Mouse (Mus musculus) kidney, postnatal 14 days (tissue): ENCODE measurements around the gene Tpm1.

Experiments used
- DNase-seq: peaks from one replicate; pipeline ENCODE4 v3.0.0; 2022; ENCODE audit warnings: mixed read lengths

Tpm1 gene

GRCm38 (mm10) chr9:67045966-67046602, 3.1 kb downstream of the Tpm1 start:
- DNase-seq = no peak

- no peak for DNase-seq
These were observed 3.9 kb downstream of the Tpm1 start for GRCm38 (mm10) chr9:67045306-67045675.

GRCm38 (mm10) chr9:67044551-67045305, 4.5 kb downstream of the Tpm1 start:
- peak; percentile 86 for DNase-seq

- peak; percentile 100 for DNase-seq
These were observed 5.7 kb downstream of the Tpm1 start for GRCm38 (mm10) chr9:67043231-67044199.

GRCm38 (mm10) chr9:67042813-67043207, 6.4 kb downstream of the Tpm1 start:
- no peak for DNase-seq

GRCm38 (mm10) chr9:67041840-67042812, 7.1 kb downstream of the Tpm1 start:
- no peak for DNase-seq

- peak; percentile 26 for DNase-seq
These were observed 8.0 kb downstream of the Tpm1 start for GRCm38 (mm10) chr9:67040963-67041839.

- no peak for DNase-seq
These were observed 9.3 kb downstream of the Tpm1 start for GRCm38 (mm10) chr9:67039867-67040266.

GRCm38 (mm10) chr9:67038686-67039085, 10.5 kb downstream of the Tpm1 start:
- DNase-seq = no peak

- DNase-seq = no peak
These were observed 11.5 kb downstream of the Tpm1 start for GRCm38 (mm10) chr9:67037666-67038065.

- peak; percentile 34 for DNase-seq
These were observed 12.6 kb downstream of the Tpm1 start for GRCm38 (mm10) chr9:67036527-67037118.

- DNase-seq = peak; percentile 22
These were observed 13.2 kb downstream of the Tpm1 start for GRCm38 (mm10) chr9:67035957-67036451.

GRCm38 (mm10) chr9:67034677-67035076, 14.5 kb downstream of the Tpm1 start:
- no peak for DNase-seq

- no peak for DNase-seq
These were observed 16.2 kb downstream of the Tpm1 start for GRCm38 (mm10) chr9:67033016-67033415.

GRCm38 (mm10) chr9:67032611-67033010, 16.6 kb downstream of the Tpm1 start:
- DNase-seq = no peak

- no peak for DNase-seq
These were observed 19.7 kb downstream of the Tpm1 start for GRCm38 (mm10) chr9:67029518-67029917.

GRCm38 (mm10) chr9:67028929-67029328, 20.3 kb downstream of the Tpm1 start:
- no peak for DNase-seq

GRCm38 (mm10) chr9:67028133-67028724, 21.0 kb downstream of the Tpm1 start:
- no peak for DNase-seq

- DNase-seq = no peak
These were observed 22.3 kb downstream of the Tpm1 start for GRCm38 (mm10) chr9:67026890-67027289.

GRCm38 (mm10) chr9:67026061-67026460, 23.1 kb downstream of the Tpm1 start:
- no peak for DNase-seq
